Mouse (Mus musculus) leukemia stem cell, adult 10-12 weeks (primary cell): Measurements from ENCODE around the gene Fam161a. TPM values are rescaled to one million over a fixed set of nuclear protein-coding genes. Genes with fewer than 3 reads are reported as not detected.

ENCODE experiments used
- polyA plus RNA-seq: library from polyadenylated mRNA; stranded (reverse); fragments of >175 nt; gene quantifications from 2 replicates; pipeline ENCODE4 v1.2.3, GENCODE M21; 2012; ENCODE audit warnings: low replicate concordance

The Fam161a gene
- 0.13 and 0.68 TPM in 2 replicates for polyA plus RNA-seq

GRCm38 (mm10) chr11:23007481-23008180, at the start of gene Fam161a:
TSS of gene Fam161a (plus strand) at chr11:23007531.

GRCm38 (mm10) chr11:22971835-22972709, 35.3 kb upstream of the Fam161a start, which contains the start of gene Zrsr1:
TSS of gene Zrsr1 (plus strand) at chr11:22972005.

DNA sequence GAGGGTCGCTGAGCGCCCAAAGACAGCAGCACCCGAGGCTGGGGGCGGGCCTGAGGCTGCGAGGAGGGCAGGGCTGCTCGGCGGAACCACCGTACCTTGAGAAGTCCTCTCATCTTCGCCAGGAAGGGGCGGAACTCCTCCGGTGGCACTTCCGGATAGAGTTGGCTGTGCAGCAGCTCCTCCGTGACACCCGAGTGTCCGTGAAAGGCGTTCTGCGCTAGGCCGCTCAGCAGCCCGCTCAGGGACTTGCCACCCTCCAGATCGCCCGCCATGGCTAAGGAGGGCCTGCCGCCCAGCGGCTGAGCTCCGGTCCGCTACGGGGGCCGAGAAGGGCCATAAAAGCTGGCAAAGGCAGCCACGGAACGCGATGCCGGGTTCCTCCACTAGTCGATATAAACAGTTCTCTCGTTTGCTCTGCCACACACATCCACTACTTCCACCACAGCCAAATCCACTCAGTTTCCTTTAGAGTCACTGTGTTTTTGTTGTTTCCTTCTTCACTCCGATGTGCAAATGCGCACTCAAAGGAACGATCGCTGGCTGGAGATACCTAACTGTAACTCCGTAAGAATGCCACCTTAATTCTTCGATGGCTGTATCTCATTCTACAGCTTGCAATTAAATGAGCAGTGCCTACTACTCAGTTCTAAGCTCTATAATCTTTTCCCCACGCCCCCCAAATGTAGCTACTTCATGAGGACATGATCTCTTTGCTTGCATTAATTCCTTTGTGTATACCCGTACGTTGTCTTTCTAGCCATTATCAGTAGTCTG, 25.2 kb upstream of the Fam161a start, which contains the start of the genes Gm28048 and Commd1:
Gm28048 (minus strand) TSS at position 107 of the 774 bp plus-strand sequence.
Commd1 (minus strand) TSS at position 399 of the 774 bp plus-strand sequence.

GRCm38 (mm10) chr11:22990393-22991126, 16.8 kb upstream of the Fam161a start, which contains the start of gene Cct4:
TSS of gene Cct4 (plus strand) at chr11:22990519.

Other genes with a start within 250 kb of the Fam161a start
- 2.8 and 5.3 TPM in 2 replicates for gene B3gnt2, start 146.6 kb upstream of the Fam161a start, polyA plus RNA-seq
- 1.2 and 1.7 TPM in 2 replicates for gene Zrsr1, start 35.5 kb upstream of the Fam161a start, polyA plus RNA-seq
- not detected in 2 replicates for gene Gm28048, start 25.4 kb upstream of the Fam161a start, polyA plus RNA-seq
- gene Commd1, start 25.1 kb upstream of the Fam161a start, polyA plus RNA-seq, result 23.8 and 25.5 TPM in 2 replicates
- gene Cct4, start 17.0 kb upstream of the Fam161a start, polyA plus RNA-seq, result 730 and 1,012 TPM in 2 replicates
- 28.5 and 29.0 TPM in 2 replicates for gene Xpo1, start 248.5 kb downstream of the Fam161a start, polyA plus RNA-seq